Mouse (Mus musculus) myocyte (in vitro differentiated cells): ENCODE results near the gene A630095N17Rik. TPM values are rescaled to one million over a fixed set of nuclear protein-coding genes. Genes with fewer than 3 reads are reported as not detected.

Source experiments
- H3K27me3 ChIP-seq: one replicate; pipeline ENCODE4 v1.6.1; 2011; ENCODE audit not compliant: control insufficient read depth, insufficient read depth, insufficient read length
- H3K36me3 ChIP-seq: one replicate; pipeline ENCODE4 v1.6.1; 2011; ENCODE audit not compliant: control insufficient read depth, insufficient read depth
- H3K4me2 ChIP-seq: one replicate; pipeline ENCODE4 v1.6.1; 2011; ENCODE audit warnings: low read depth, control low read depth
- H3K4me3 ChIP-seq: one replicate; pipeline ENCODE4 v1.5.1; 2011; ENCODE audit warnings: mild to moderate bottlenecking, control low read depth, moderate library complexity
- H3K79me2 ChIP-seq: one replicate; pipeline ENCODE4 v1.6.1; 2011; ENCODE audit not compliant: control insufficient read depth, insufficient read depth
- H3ac ChIP-seq: one replicate; pipeline ENCODE4 v1.6.1; 2011; ENCODE audit not compliant: control insufficient read depth, insufficient read length
- CEBPB ChIP-seq: IDR thresholded peaks from 2 replicates; pipeline ENCODE4 v1.6.1; 2011; ENCODE audit warnings: mild to moderate bottlenecking, moderate library complexity; ENCODE audit not compliant: poor library complexity, insufficient read depth, severe bottlenecking
- E2F4 ChIP-seq: IDR thresholded peaks from one replicate; pipeline ENCODE4 v1.6.1; 2011; ENCODE audit warnings: mild to moderate bottlenecking, control low read depth, moderate library complexity; ENCODE audit not compliant: insufficient read depth
- MAX ChIP-seq: IDR thresholded peaks from one replicate; pipeline ENCODE4 v1.6.1; 2011; ENCODE audit warnings: low read depth, mild to moderate bottlenecking, control low read depth
- MYOD1 ChIP-seq, 3 experiments: IDR thresholded peaks; one replicate each; pipeline ENCODE4 v1.6.1; 2011; ENCODE audit warnings: control low read depth in 2 of 3, low read depth in 2 of 3, mild to moderate bottlenecking in 2 of 3, moderate library complexity in 1 of 3; ENCODE audit not compliant: insufficient read length in 2 of 3, control insufficient read depth in 1 of 3
- MYOG ChIP-seq, 3 experiments: IDR thresholded peaks; one replicate each; pipeline ENCODE4 v1.6.1; 2011; ENCODE audit warnings: control low read depth in 2 of 3, low read depth in 2 of 3, mild to moderate bottlenecking in 2 of 3; ENCODE audit not compliant: insufficient read length in 2 of 3, control insufficient read depth in 1 of 3, insufficient read depth in 1 of 3
- POLR2A ChIP-seq: IDR thresholded peaks from one replicate; pipeline ENCODE4 v1.6.1; 2011; ENCODE audit warnings: low read depth, mild to moderate bottlenecking, control low read depth, moderate library complexity; ENCODE audit not compliant: insufficient read length
- POLR2AphosphoS2 ChIP-seq: IDR thresholded peaks from one replicate; pipeline ENCODE4 v1.6.1; 2011; ENCODE audit warnings: low read depth, control low read depth; ENCODE audit not compliant: insufficient read length
- REST ChIP-seq: IDR thresholded peaks from one replicate; pipeline ENCODE4 v1.6.1; 2011; ENCODE audit warnings: mild to moderate bottlenecking, control low read depth, moderate library complexity; ENCODE audit not compliant: insufficient read depth, insufficient read length
- SRF ChIP-seq: IDR thresholded peaks from one replicate; pipeline ENCODE4 v1.6.1; 2011; ENCODE audit warnings: low read depth; ENCODE audit not compliant: control insufficient read depth, insufficient read length
- TCF12 ChIP-seq: IDR thresholded peaks from one replicate; pipeline ENCODE4 v1.6.1; 2011; ENCODE audit warnings: mild to moderate bottlenecking, control low read depth; ENCODE audit not compliant: poor library complexity, insufficient read depth, severe bottlenecking
- TCF3 ChIP-seq: IDR thresholded peaks from one replicate; pipeline ENCODE4 v1.6.1; 2011; ENCODE audit warnings: low read depth, control low read depth; ENCODE audit not compliant: insufficient read length
- USF1 ChIP-seq: IDR thresholded peaks from one replicate; pipeline ENCODE4 v1.6.1; 2011; ENCODE audit warnings: low read depth, mild to moderate bottlenecking, control low read depth, moderate library complexity
- polyA plus RNA-seq: library from polyadenylated mRNA; unstranded; fragments of >200 nt; fragmentation: generic; extraction: Trizol; gene quantifications from one replicate; pipeline ENCODE4 v1.2.1, GENCODE M21; 2012; ENCODE audit warnings: missing spikeins

The A630095N17Rik gene
- polyA plus RNA-seq, 1 experiment: 0.11 TPM

DNA sequence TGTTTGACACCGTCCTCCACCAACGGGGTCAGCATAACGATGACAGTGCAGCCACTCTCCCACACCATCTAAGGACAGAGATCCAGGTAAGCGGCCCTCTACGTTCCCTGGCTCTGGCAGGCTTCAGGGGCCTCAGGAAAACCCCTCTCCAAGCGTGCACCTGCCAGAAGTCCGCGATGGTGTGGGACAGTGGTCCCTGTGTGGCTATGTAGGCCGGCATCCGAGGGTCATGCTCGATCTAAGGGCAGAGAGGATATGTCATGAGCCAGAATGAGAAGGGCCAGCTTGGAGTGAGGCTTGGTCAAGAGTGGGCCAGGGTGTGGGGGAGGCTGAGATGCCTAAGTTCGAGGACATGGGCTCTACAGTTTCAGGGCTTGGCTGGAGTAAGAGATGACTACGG is 20.4 kb upstream of the A630095N17Rik start:
- no peak for TF ChIP-seq TCF3
- TF ChIP-seq REST: no peak
- no peak for TF ChIP-seq SRF
- TF ChIP-seq E2F4: no peak
- no peak for TF ChIP-seq MAX
- no peak for TF ChIP-seq CEBPB
- no peak for TF ChIP-seq MYOD1 (IDR thresholded peaks at IDR 0.05; ENCODE audit: control insufficient read depth in 1 of 3, insufficient read length in 2 of 3, low read depth in 2 of 3)
- no peak for TF ChIP-seq POLR2AphosphoS2
- TF ChIP-seq POLR2A: no peak
- no peak for TF ChIP-seq USF1
- TF ChIP-seq MYOG (IDR thresholded peaks at IDR 0.05; ENCODE audit: control insufficient read depth in 1 of 3, insufficient read depth in 1 of 3, insufficient read length in 2 of 3, low read depth in 2 of 3): no peak
- no peak for TF ChIP-seq TCF12
- H3K4me3 ChIP-seq: no peak overlapping the region
- H3K4me2 ChIP-seq: no peak overlapping the region
- H3ac ChIP-seq: no peak overlapping the region
- H3K36me3 ChIP-seq: no peaks in the 10 kb centered on the region
- no peaks in the 10 kb centered on the region for H3K27me3 ChIP-seq
- H3K79me2 ChIP-seq: no peaks in the 10 kb centered on the region

DNA sequence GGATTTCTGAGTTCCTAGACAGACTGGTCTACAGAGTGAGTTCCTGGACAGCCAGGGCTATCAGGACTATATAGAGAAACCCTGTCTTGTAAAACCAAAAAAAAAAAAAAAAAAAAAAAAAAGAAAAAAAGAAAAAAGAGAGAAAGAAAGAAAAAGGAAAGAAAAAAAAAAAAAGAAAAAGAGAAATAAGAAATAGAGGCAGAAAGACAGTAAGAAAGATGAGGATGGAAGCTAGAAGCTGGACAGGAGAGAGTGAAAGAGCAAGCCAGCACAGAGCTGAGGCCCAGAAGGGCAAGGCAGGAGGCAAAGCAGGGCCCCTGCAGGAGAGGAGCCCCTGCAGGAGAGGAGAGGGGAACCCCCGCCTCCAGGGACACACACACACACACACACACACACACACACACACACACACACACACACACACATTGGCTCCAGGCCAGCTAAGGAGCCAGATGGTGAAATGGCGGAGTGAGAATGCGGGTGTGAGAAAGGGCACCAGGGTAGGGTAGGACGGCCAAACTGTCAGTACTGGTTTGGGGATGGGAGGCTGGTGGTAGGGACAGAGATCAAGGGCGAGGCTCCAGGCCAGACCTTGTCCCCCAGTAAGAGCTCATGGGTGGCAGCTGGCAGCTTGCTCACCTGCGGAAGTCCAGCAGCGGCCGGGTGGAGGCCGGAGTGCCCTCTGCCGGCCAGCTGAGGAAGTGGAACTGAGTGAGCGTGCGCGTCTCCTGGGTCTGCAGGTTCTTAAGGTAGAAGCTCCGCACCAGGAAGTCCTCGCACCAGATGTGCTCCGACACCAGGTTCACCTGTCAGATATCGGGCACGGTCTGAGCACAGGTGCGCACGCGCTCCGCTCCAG is 19.4 kb upstream of the A630095N17Rik start:
- Histone ChIP-seq H3K36me3 (no peaks in the 10 kb centered on the region), H3K79me2 (no peaks in the 10 kb centered on the region), H3K4me2 (peak overlapping the region; percentile 57), H3K27me3 (no peaks in the 10 kb centered on the region), H3K4me3 (no peak overlapping the region), H3ac (no peak overlapping the region)
- peak in 2 of 3 experiments; percentile 13 to 59 for TF ChIP-seq MYOG (IDR thresholded peaks at IDR 0.05; ENCODE audit: control insufficient read depth in 1 of 3, insufficient read depth in 1 of 3, insufficient read length in 2 of 3, low read depth in 2 of 3)
- no peak for TF ChIP-seq TCF3
- TF ChIP-seq POLR2AphosphoS2: no peak
- TF ChIP-seq MYOD1 (IDR thresholded peaks at IDR 0.05; ENCODE audit: control insufficient read depth in 1 of 3, insufficient read length in 2 of 3, low read depth in 2 of 3): peak in 2 of 3 experiments; percentile 8 to 34

DNA sequence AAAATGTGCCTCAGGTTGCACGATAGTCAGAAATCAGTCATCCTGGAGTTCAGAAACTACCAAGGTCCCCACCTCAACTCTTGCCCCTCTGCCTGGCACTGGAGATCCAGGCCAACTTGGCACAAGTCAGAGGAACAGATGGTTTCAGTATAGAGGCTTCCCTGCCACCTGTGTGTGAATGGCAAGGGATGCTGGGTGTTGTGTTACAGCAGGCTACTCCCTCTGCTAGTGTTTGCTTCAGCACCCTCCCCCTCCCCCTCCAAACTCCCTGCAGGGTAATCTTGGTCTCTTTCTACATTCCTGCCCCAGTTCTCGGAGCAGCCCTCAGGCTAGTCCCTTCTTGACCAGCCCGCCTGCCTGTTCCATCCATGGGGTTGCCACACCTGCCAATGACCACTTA is 18.6 kb upstream of the A630095N17Rik start:
- H3K36me3 ChIP-seq: no peaks in the 10 kb centered on the region
- TF ChIP-seq TCF3 (no peak), POLR2A (no peak), E2F4 (no peak), MAX (no peak), USF1 (no peak), TCF12 (no peak), POLR2AphosphoS2 (no peak), SRF (no peak), MYOG (IDR thresholded peaks at IDR 0.05; ENCODE audit: control insufficient read depth in 1 of 3, insufficient read depth in 1 of 3, insufficient read length in 2 of 3, low read depth in 2 of 3) (peak in 1 of 3 experiments; percentile 48)
- H3K27me3 ChIP-seq: no peaks in the 10 kb centered on the region
- H3K4me2 ChIP-seq: no peak overlapping the region
- H3K4me3 ChIP-seq: no peak overlapping the region
- H3ac ChIP-seq: no peak overlapping the region
- no peaks in the 10 kb centered on the region for H3K79me2 ChIP-seq

DNA sequence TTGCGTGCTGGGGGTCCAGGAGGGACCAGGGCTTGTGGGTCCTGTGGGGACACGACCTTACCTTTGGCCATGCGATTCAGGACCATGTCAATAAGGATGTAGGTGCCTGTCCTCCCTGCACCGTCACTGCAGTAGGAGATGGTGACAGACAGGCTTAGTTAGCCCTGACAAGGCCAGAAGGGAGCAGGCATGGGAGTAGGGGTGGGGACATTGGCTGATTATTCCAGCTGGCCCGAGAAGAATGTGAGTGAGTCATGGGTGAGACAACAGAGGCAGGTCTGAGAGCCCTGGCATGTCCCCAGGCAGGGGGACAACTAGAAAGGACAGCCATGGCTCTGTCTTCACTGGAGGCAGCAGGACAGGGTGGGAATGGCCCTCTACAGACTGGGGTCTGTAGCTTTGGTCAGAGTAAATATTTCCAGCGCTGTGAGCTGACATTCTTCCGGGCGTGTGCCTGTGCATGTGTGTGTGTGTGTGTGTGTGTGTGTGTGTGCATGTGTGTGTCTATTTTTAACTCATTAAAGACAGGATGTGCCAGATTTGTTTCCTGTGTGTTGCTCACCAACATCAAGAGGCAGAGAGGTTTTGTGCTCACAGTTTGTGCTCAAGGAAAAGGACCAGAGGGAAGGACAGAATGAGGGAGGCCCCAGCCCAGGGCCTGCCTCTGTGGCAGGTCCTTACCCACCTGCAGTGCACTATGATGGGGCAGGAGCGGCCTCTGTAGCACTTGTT is 16.3 kb upstream of the A630095N17Rik start:
- peak overlapping the region; percentile 66 for H3K4me2 ChIP-seq
- TF ChIP-seq TCF12 (no peak), POLR2AphosphoS2 (peak; percentile 20), MYOG (IDR thresholded peaks at IDR 0.05; ENCODE audit: control insufficient read depth in 1 of 3, insufficient read depth in 1 of 3, insufficient read length in 2 of 3, low read depth in 2 of 3) (peak in 1 of 3 experiments; percentile 51), MYOD1 (IDR thresholded peaks at IDR 0.05; ENCODE audit: control insufficient read depth in 1 of 3, insufficient read length in 2 of 3, low read depth in 2 of 3) (peak in 1 of 3 experiments; percentile 38), POLR2A (peak; percentile 29)
- no peaks in the 10 kb centered on the region for H3K79me2 ChIP-seq
- H3K36me3 ChIP-seq: peaks cover under 1% of the 10 kb centered on the region
- H3K27me3 ChIP-seq: no peaks in the 10 kb centered on the region
- no peak overlapping the region for H3ac ChIP-seq
- H3K4me3 ChIP-seq: no peak overlapping the region
